Mouse (Mus musculus): ENCODE measurements around the gene Chchd3. TPM values are rescaled to one million over a fixed set of nuclear protein-coding genes. Genes with fewer than 3 reads are reported as not detected.

The Chchd3 gene
- total and polyA plus RNA-seq, 2 experiments from 2014 or later = 77.8 to 107 TPM

DNA sequence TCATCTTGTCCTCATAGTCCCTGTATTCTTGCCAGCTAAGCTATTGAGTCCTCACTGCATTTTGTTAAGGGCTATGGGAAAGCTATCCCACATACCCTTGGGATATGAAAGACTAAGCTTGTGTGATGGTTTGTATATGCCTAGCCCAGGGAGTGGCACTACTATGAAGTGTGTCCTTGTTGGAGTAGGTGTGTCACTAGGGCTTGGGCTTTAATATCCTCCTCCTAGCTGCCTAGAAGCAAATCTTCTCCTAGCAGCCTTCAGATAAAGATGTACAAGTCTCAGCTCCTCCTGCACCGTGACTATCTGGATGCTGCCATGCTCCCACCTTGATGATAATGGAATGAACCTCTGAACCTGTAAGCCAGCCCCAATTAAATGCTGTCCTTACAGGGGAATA lies 266.5 kb downstream of the Chchd3 start:
- Histone ChIP-seq H3K36me3 (ENCODE audit: insufficient read depth, low read length) (no peaks in the 10 kb centered on the region), H3K4me3 (ENCODE audit: low read depth, low read length) (no peak overlapping the region), H3K27me3 (ENCODE audit: insufficient read depth, low read length) (no peaks in the 10 kb centered on the region), H3K4me2 (ENCODE audit: low read depth, low read length, poor library complexity, severe bottlenecking) (no peak overlapping the region), H3K27ac (ENCODE audit: low read depth, low read length) (no peak overlapping the region), H3K9me3 (ENCODE audit: low read length) (no peaks in the 10 kb centered on the region), H3K9ac (replicated peaks; ENCODE audit: low read length, poor library complexity, severe bottlenecking) (no peak overlapping the region), H3K4me1 (ENCODE audit: insufficient read depth, low read length) (no peaks in the 10 kb centered on the region)
- no peak for TF ChIP-seq CTCF (IDR thresholded peaks at IDR 0.05)
- DNase-seq (ENCODE audit: low spot score) (no peak), ATAC-seq (ENCODE audit: low FRiP score) (no peak)
- WGBS = 94% methylated on average over 1 of the region's 1 CpGs

DNA sequence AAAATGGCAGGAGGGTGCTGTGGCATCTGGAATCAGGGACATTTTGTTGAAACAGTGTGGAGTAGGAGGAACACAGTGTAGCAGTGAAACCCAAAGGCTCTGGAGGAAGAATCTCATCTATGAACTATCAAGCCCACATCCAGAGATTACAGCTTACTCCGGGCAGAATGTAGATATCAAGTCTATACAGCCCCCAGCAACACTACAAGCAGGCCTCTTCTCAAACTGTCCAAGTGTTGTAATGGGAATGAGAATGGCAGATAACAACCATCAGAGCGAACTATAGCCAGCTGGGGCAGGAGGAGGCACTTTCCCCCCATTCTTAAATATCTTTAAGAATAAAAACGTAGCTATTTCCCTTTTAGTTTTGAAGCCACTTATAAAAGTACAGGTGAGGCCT lies 266.9 kb downstream of the Chchd3 start:
- H3K9me3 ChIP-seq (ENCODE audit: low read length) = no peaks in the 10 kb centered on the region
- H3K36me3 ChIP-seq (ENCODE audit: insufficient read depth, low read length) = no peaks in the 10 kb centered on the region
- TF ChIP-seq CTCF (IDR thresholded peaks at IDR 0.05) = no peak
- H3K27ac ChIP-seq (ENCODE audit: low read depth, low read length) = no peak overlapping the region
- 91% methylated on average over 3 of the region's 3 CpGs for WGBS
- no peak overlapping the region for H3K4me3 ChIP-seq (ENCODE audit: low read depth, low read length)
- no peak for DNase-seq (ENCODE audit: low spot score)
- H3K4me2 ChIP-seq (ENCODE audit: low read depth, low read length, poor library complexity, severe bottlenecking) = no peak overlapping the region
- H3K9ac ChIP-seq (replicated peaks; ENCODE audit: low read length, poor library complexity, severe bottlenecking) = no peak overlapping the region
- ATAC-seq (ENCODE audit: low FRiP score) = no peak
- no peaks in the 10 kb centered on the region for H3K27me3 ChIP-seq (ENCODE audit: insufficient read depth, low read length)
- no peaks in the 10 kb centered on the region for H3K4me1 ChIP-seq (ENCODE audit: insufficient read depth, low read length)

DNA sequence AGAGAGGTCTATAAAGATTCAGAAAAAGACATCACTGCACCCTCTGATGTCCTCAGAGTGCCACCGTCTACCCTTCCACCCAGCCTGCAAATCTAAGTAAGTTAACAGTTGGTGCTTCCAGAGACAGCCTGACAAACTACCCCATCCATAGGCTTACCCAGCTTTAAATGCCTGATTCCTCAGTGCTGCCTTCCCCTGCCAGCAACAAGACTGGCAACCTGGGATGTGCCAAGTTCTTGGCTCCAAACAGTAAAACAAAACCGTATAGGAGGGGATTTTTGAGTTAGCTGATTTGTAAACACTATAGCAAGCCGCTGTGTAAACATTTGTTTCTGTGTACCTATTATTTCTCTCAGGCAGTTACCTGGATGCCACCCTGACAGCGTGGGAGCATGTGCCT lies 269.6 kb downstream of the Chchd3 start:
- no peak for DNase-seq (ENCODE audit: low spot score)
- no peak overlapping the region for H3K4me2 ChIP-seq (ENCODE audit: low read depth, low read length, poor library complexity, severe bottlenecking)
- no peak overlapping the region for H3K4me3 ChIP-seq (ENCODE audit: low read depth, low read length)
- ATAC-seq (ENCODE audit: low FRiP score) = no peak
- no peaks in the 10 kb centered on the region for H3K4me1 ChIP-seq (ENCODE audit: insufficient read depth, low read length)
- H3K36me3 ChIP-seq (ENCODE audit: insufficient read depth, low read length) = no peaks in the 10 kb centered on the region
- H3K27me3 ChIP-seq (ENCODE audit: insufficient read depth, low read length) = no peaks in the 10 kb centered on the region
- no peak overlapping the region for H3K27ac ChIP-seq (ENCODE audit: low read depth, low read length)
- 88% methylated on average over 4 of the region's 4 CpGs for WGBS
- no peak for TF ChIP-seq CTCF (IDR thresholded peaks at IDR 0.05)
- H3K9ac ChIP-seq (replicated peaks; ENCODE audit: low read length, poor library complexity, severe bottlenecking) = no peak overlapping the region
- no peaks in the 10 kb centered on the region for H3K9me3 ChIP-seq (ENCODE audit: low read length)

DNA sequence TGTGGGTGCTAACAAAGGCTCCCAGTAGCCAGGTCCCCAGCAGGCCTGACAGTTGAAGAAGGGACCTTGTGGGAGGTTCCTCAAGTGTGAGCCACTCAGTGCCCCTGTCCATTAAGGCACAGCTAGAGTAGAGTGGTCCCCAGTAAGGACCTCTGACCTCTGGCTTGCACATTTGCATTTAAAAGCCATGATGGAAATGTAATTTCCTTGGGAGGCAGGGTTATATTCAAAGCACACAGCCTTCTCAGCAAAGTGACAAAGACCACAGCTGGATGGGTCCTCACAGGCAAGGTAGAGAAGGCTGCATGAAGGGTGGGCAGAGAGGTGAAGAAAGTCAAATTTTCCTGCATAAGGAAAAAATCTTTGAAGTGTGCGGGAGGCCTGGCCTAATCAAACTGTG lies 272.7 kb downstream of the Chchd3 start:
- no peak overlapping the region for H3K4me2 ChIP-seq (ENCODE audit: low read depth, low read length, poor library complexity, severe bottlenecking)
- WGBS = 36% methylated on average over 1 of the region's 1 CpGs
- no peak overlapping the region for H3K4me3 ChIP-seq (ENCODE audit: low read depth, low read length)
- no peaks in the 10 kb centered on the region for H3K36me3 ChIP-seq (ENCODE audit: insufficient read depth, low read length)
- no peak for DNase-seq (ENCODE audit: low spot score)
- H3K27ac ChIP-seq (ENCODE audit: low read depth, low read length) = no peak overlapping the region
- H3K27me3 ChIP-seq (ENCODE audit: insufficient read depth, low read length) = no peaks in the 10 kb centered on the region
- no peak for TF ChIP-seq CTCF (IDR thresholded peaks at IDR 0.05)
- no peaks in the 10 kb centered on the region for H3K9me3 ChIP-seq (ENCODE audit: low read length)
- no peak overlapping the region for H3K9ac ChIP-seq (replicated peaks; ENCODE audit: low read length, poor library complexity, severe bottlenecking)
- H3K4me1 ChIP-seq (ENCODE audit: insufficient read depth, low read length) = no peaks in the 10 kb centered on the region
- ATAC-seq (ENCODE audit: low FRiP score) = no peak

DNA sequence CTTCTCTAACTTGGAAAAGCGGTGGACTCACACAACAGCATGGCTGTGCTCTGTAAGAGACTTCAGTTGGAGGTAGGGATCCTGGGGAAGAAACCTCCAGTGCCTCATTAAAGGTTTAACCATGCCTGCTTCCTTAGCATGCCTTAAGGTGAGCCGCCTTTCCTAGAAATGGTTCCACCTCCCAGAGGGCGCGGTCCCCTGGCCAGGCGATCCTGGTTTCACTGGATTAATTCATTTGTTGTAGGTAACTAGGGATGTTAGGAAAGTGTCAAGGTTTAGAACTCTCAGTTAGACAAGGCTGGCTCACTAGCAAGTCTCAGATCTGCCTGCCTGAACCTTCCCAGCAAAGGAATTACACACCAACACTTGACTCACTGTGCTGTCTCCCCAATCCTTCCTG lies 273.9 kb downstream of the Chchd3 start:
- TF ChIP-seq CTCF (IDR thresholded peaks at IDR 0.05) = no peak
- no peak overlapping the region for H3K4me3 ChIP-seq (ENCODE audit: low read depth, low read length)
- no peaks in the 10 kb centered on the region for H3K4me1 ChIP-seq (ENCODE audit: insufficient read depth, low read length)
- no peaks in the 10 kb centered on the region for H3K36me3 ChIP-seq (ENCODE audit: insufficient read depth, low read length)
- H3K4me2 ChIP-seq (ENCODE audit: low read depth, low read length, poor library complexity, severe bottlenecking) = no peak overlapping the region
- no peaks in the 10 kb centered on the region for H3K27me3 ChIP-seq (ENCODE audit: insufficient read depth, low read length)
- 97% methylated on average over 5 of the region's 5 CpGs for WGBS
- no peak for DNase-seq (ENCODE audit: low spot score)
- no peaks in the 10 kb centered on the region for H3K9me3 ChIP-seq (ENCODE audit: low read length)
- no peak overlapping the region for H3K27ac ChIP-seq (ENCODE audit: low read depth, low read length)
- H3K9ac ChIP-seq (replicated peaks; ENCODE audit: low read length, poor library complexity, severe bottlenecking) = no peak overlapping the region
- no peak for ATAC-seq (ENCODE audit: low FRiP score)

DNA sequence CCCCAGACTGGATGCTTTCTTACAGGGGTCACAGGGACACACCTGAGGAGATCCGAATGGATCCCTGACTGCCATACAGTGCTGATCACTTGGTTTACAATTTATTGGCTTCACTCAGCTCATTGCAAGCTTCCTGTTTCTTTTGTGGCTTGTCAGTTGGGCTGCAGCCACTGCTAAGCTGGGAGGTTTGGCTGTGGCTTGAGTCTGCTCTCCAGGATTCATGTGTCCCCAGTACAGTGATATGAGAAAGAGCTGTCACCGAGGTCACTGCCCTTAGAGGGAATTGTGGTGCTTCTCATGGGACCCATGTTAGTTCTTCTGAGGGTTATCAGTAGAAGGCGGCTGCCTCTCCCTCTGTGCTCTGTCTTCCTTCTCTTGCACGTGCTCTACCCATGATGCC lies 277.0 kb downstream of the Chchd3 start:
- Histone ChIP-seq H3K4me2 (ENCODE audit: low read depth, low read length, poor library complexity, severe bottlenecking) (no peak overlapping the region), H3K9me3 (ENCODE audit: low read length) (no peaks in the 10 kb centered on the region), H3K4me1 (ENCODE audit: insufficient read depth, low read length) (no peaks in the 10 kb centered on the region), H3K27me3 (ENCODE audit: insufficient read depth, low read length) (no peaks in the 10 kb centered on the region), H3K4me3 (ENCODE audit: low read depth, low read length) (no peak overlapping the region), H3K27ac (ENCODE audit: low read depth, low read length) (no peak overlapping the region), H3K9ac (replicated peaks; ENCODE audit: low read length, poor library complexity, severe bottlenecking) (no peak overlapping the region), H3K36me3 (ENCODE audit: insufficient read depth, low read length) (no peaks in the 10 kb centered on the region)
- DNase-seq (ENCODE audit: low spot score) = no peak
- no peak for ATAC-seq (ENCODE audit: low FRiP score)
- 91% methylated on average over 4 of the region's 4 CpGs for WGBS
- TF ChIP-seq CTCF (IDR thresholded peaks at IDR 0.05) = no peak
